In the genomic region with DNA sequence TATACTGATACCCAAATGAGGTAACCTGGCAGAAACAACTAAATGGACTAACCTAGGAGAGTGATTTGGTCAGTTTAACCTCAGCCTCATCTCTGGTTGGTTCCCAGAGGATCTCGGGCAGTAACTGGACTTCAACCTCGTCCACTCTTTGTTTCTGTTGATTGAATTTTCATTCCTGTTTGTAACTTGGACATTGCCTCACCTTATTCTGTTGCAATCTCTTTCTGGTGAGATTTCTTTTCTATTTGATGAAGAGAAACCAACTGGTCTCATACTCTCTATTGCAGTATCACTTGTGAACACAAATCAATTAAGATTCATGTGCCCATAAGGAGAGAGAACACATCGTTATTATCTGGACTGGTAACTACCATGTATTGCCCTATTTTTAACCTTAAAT, we compare ENCODE assay signal across 35 mouse cellular contexts.
"Had no signal": no experiment of that assay in that cellular context is flagged by ENCODE, and none has a peak within 500 bp of the region (broad histone marks: within the 10 kb centered on the region; RNA-seq: fewer than 3 reads in every experiment).

No protein-coding gene starts in this region.

- DNase-seq: heart, postnatal 10 days; heart, postnatal 14 days; heart, postnatal 36 days; heart, postnatal 4 days; kidney, adult 11 months; kidney, adult 18-20 months; kidney, adult 2 months; kidney, adult 8-10 months; kidney, adult 9 months; kidney, postnatal 10 days; kidney, postnatal 14 days; kidney, postnatal 25 days; kidney, postnatal 36 days; kidney, postnatal 4 days; layer of hippocampus, adult 9-11 months; layer of hippocampus, postnatal 36 days had no signal

- H3K4me1 ChIP-seq: heart, embryonic 10.5 days; heart, embryonic 12.5 days; heart, embryonic 13.5 days; heart, embryonic 15.5 days; hindbrain, embryonic 10.5 days; hindbrain, embryonic 12.5 days; hindbrain, embryonic 13.5 days; hindbrain, embryonic 15.5 days; intestine, embryonic 15.5 days; kidney, embryonic 15.5 days had no signal

- ATAC-seq: hindbrain, embryonic 16.5 days; hindbrain, postnatal 0 days; inflammation-experienced regulatory T-cells, adult 6 months; intestine, embryonic 15.5 days; intestine, embryonic 16.5 days; intestine, postnatal 0 days had no signal

- H3K27me3 ChIP-seq: heart, embryonic 12.5 days; heart, embryonic 13.5 days; heart, embryonic 15.5 days; hindbrain, embryonic 12.5 days; hindbrain, embryonic 13.5 days; hindbrain, embryonic 15.5 days; intestine, embryonic 15.5 days; kidney, embryonic 15.5 days had no signal

- H3K36me3 ChIP-seq: heart, embryonic 10.5 days; heart, embryonic 12.5 days; heart, embryonic 13.5 days; heart, embryonic 15.5 days; hindbrain, embryonic 10.5 days; hindbrain, embryonic 12.5 days; hindbrain, embryonic 13.5 days; hindbrain, embryonic 15.5 days; intestine, embryonic 15.5 days; kidney, embryonic 15.5 days had no signal

- H3K9ac ChIP-seq: heart, embryonic 12.5 days; heart, embryonic 13.5 days; heart, embryonic 15.5 days; hindbrain, embryonic 12.5 days; hindbrain, embryonic 13.5 days; hindbrain, embryonic 14.5 days; hindbrain, embryonic 15.5 days; intestine, embryonic 15.5 days; kidney, embryonic 15.5 days had no signal

- H3K9me3 ChIP-seq: heart, embryonic 10.5 days; heart, embryonic 12.5 days; heart, embryonic 13.5 days; heart, embryonic 15.5 days; hindbrain, embryonic 10.5 days; hindbrain, embryonic 12.5 days; hindbrain, embryonic 13.5 days; hindbrain, embryonic 15.5 days; intestine, embryonic 15.5 days; kidney, embryonic 15.5 days had no signal

- H3K4me2 ChIP-seq: heart, embryonic 11.5 days; heart, embryonic 12.5 days; heart, embryonic 13.5 days; heart, embryonic 15.5 days; hindbrain, embryonic 12.5 days; hindbrain, embryonic 13.5 days; hindbrain, embryonic 14.5 days; hindbrain, embryonic 15.5 days; intestine, embryonic 15.5 days; kidney, embryonic 15.5 days had no signal

- H3K27ac ChIP-seq: heart, embryonic 10.5 days; heart, embryonic 13.5 days; heart, embryonic 15.5 days; hindbrain, embryonic 10.5 days; hindbrain, embryonic 12.5 days; hindbrain, embryonic 13.5 days; hindbrain, embryonic 14.5 days; hindbrain, embryonic 15.5 days; hindbrain, postnatal 0 days; intestine, embryonic 15.5 days; kidney, embryonic 15.5 days; kidney, postnatal 0 days; layer of hippocampus, adult 2 months had no signal

- H3K4me3 ChIP-seq: heart, embryonic 10.5 days; heart, embryonic 12.5 days; heart, embryonic 13.5 days; heart, embryonic 15.5 days; hindbrain, embryonic 10.5 days; hindbrain, embryonic 12.5 days; hindbrain, embryonic 13.5 days; hindbrain, embryonic 15.5 days; intestine, embryonic 15.5 days; kidney, embryonic 15.5 days; layer of hippocampus, adult 2 months had no signal
